Mouse (Mus musculus) neural tube, embryonic 14.5 days (tissue): ENCODE results near the gene Mink1. TPM values are rescaled to one million over a fixed set of nuclear protein-coding genes. Genes with fewer than 3 reads are reported as not detected.

ENCODE experiments used
- ATAC-seq: fragments of 200-750 bp; cut with Nextera tagmentation; 2 replicates; pipeline ENCODE4 v1.8.0; 2017; ENCODE audit warnings: low read depth, mild to moderate bottlenecking, moderate TSS enrichment, moderate library complexity
- H3K27ac ChIP-seq: fragments of 300-500 bp; sonication (generic); 2 replicates; pipeline ENCODE4 v1.5.1; 2014; ENCODE audit warnings: low read depth, mild to moderate bottlenecking, control low read depth, low read length, moderate library complexity, mixed read lengths
- H3K27me3 ChIP-seq: fragments of 300-500 bp; sonication (generic); 2 replicates; pipeline ENCODE4 v1.6.1; 2014; ENCODE audit warnings: low read length; ENCODE audit not compliant: control insufficient read depth, insufficient read depth
- H3K36me3 ChIP-seq: fragments of 300-500 bp; sonication (generic); 2 replicates; pipeline ENCODE4 v1.6.1; 2014; ENCODE audit warnings: low read length, mixed read lengths; ENCODE audit not compliant: control insufficient read depth, insufficient read depth
- H3K4me1 ChIP-seq: fragments of 300-500 bp; sonication (generic); 2 replicates; pipeline ENCODE4 v1.6.1; 2014; ENCODE audit warnings: low read length; ENCODE audit not compliant: control insufficient read depth, insufficient read depth
- H3K4me2 ChIP-seq: fragments of 300-500 bp; sonication (generic); 2 replicates; pipeline ENCODE4 v1.6.1; 2014; ENCODE audit warnings: mild to moderate bottlenecking, low read depth, low read length, control low read depth
- H3K4me3 ChIP-seq: fragments of 300-500 bp; sonication (generic); 2 replicates; pipeline ENCODE4 v1.5.1; 2014; ENCODE audit warnings: low read depth, low read length, control low read depth, mixed read lengths
- H3K9ac ChIP-seq: fragments of 300-500 bp; sonication (generic); replicated peaks from 2 replicates; pipeline ENCODE4 v1.6.1; 2014; ENCODE audit warnings: low read depth, mild to moderate bottlenecking, control low read depth, low read length, mixed read lengths
- H3K9me3 ChIP-seq: fragments of 300-500 bp; sonication (generic); 2 replicates; pipeline ENCODE4 v1.6.1; 2016; ENCODE audit warnings: low read length; ENCODE audit not compliant: control insufficient read depth
- WGBS: fragments of 180-500 bp; shearing (Covaris S2); extraction: QIAGEN DNeasy Blood & Tissue Kit; methylation state at CpG from one replicate; pipeline ENCODE4 v1.1.7; 2014; 5-methylcytosine and 5-hydroxymethylcytosine counted together
- polyA plus RNA-seq: library from polyadenylated mRNA; unstranded; fragments of >200 nt; fragmentation: Nextera tagmentation; extraction: Ambion mirVana; gene quantifications from 2 replicates; pipeline ENCODE4 v1.2.1, GENCODE M21; 2014

The Mink1 gene
- polyA plus RNA-seq, 1 experiment from 2014 or later = 20.2 TPM

GRCm38 (mm10) chr11:70641241-70641640 is 78.6 kb downstream of the Mink1 start:
- Histone ChIP-seq H3K4me1 (peaks cover 8% of the 10 kb centered on the region), H3K27ac (no peak overlapping the region), H3K27me3 (no peaks in the 10 kb centered on the region), H3K9ac (no peak overlapping the region), H3K36me3 (peaks cover 14% of the 10 kb centered on the region), H3K9me3 (no peaks in the 10 kb centered on the region), H3K4me2 (no peak overlapping the region), H3K4me3 (no peak overlapping the region)
- 84% methylated on average over 7 of the region's 7 CpGs for WGBS
- no peak for ATAC-seq

GRCm38 (mm10) chr11:70643051-70643450 is 80.4 kb downstream of the Mink1 start:
- no peak for ATAC-seq
- WGBS = 95% methylated on average over 6 of the region's 6 CpGs

GRCm38 (mm10) chr11:70644564-70645103 is 82.0 kb downstream of the Mink1 start:
- H3K36me3 ChIP-seq = peaks cover 23% of the 10 kb centered on the region
- peaks cover 21% of the 10 kb centered on the region for H3K4me1 ChIP-seq
- H3K4me3 ChIP-seq = no peak overlapping the region
- 96% methylated on average over 8 of the region's 8 CpGs for WGBS
- ATAC-seq = no peak
- no peaks in the 10 kb centered on the region for H3K9me3 ChIP-seq
- no peak overlapping the region for H3K4me2 ChIP-seq
- H3K27ac ChIP-seq = no peak overlapping the region
- H3K9ac ChIP-seq = no peak overlapping the region
- no peaks in the 10 kb centered on the region for H3K27me3 ChIP-seq

More at GRCm38 (mm10) chr11:70643051-70643450, 80.4 kb downstream of the Mink1 start:
- Histone ChIP-seq H3K27me3 (no peaks in the 10 kb centered on the region), H3K4me3 (no peak overlapping the region), H3K36me3 (peaks cover 14% of the 10 kb centered on the region), H3K9me3 (no peaks in the 10 kb centered on the region), H3K4me2 (no peak overlapping the region), H3K9ac (no peak overlapping the region), H3K27ac (no peak overlapping the region), H3K4me1 (peaks cover 14% of the 10 kb centered on the region)

- ATAC-seq = no peak
- WGBS = 96% methylated on average over 12 of the region's 12 CpGs
These were observed 83.0 kb downstream of the Mink1 start for GRCm38 (mm10) chr11:70645461-70646258.

GRCm38 (mm10) chr11:70646259-70646555 is 83.5 kb downstream of the Mink1 start:
- Histone ChIP-seq H3K27me3 (no peaks in the 10 kb centered on the region), H3K9me3 (no peaks in the 10 kb centered on the region), H3K27ac (peak overlapping the region; percentile 84), H3K36me3 (peaks cover 37% of the 10 kb centered on the region), H3K9ac (peak overlapping the region; percentile 88), H3K4me1 (peaks cover 21% of the 10 kb centered on the region), H3K4me3 (peak overlapping the region; percentile 77), H3K4me2 (peak overlapping the region; percentile 68)
- WGBS = 12% methylated on average over 3 of the region's 3 CpGs
- ATAC-seq = peak; percentile 3; the same call in 1 of the 2 replicates

More at GRCm38 (mm10) chr11:70645461-70646258, 83.0 kb downstream of the Mink1 start:
- Histone ChIP-seq H3K4me3 (peak overlapping the region; percentile 77), H3K9ac (peak overlapping the region; percentile 88; the same call in 1 of the 2 replicates), H3K4me1 (peaks cover 21% of the 10 kb centered on the region), H3K27me3 (no peaks in the 10 kb centered on the region), H3K27ac (no peak overlapping the region), H3K4me2 (peak overlapping the region; percentile 68), H3K36me3 (peaks cover 32% of the 10 kb centered on the region), H3K9me3 (no peaks in the 10 kb centered on the region)

GRCm38 (mm10) chr11:70646691-70647650 is 84.3 kb downstream of the Mink1 start, which contains the start of the genes Rnf167 and Slc25a11:
Gene Rnf167, plus strand, starts transcription at chr11:70647235.
Gene Slc25a11, minus strand, starts transcription at chr11:70647479.
- H3K27ac ChIP-seq = peak within 1 kb of the TSS; percentile 84
- H3K36me3 ChIP-seq = peaks cover 42% of the 10 kb centered on the region
- ATAC-seq = peak; percentile 91
- H3K27me3 ChIP-seq = no peaks in the 10 kb centered on the region
- peaks cover 21% of the 10 kb centered on the region for H3K4me1 ChIP-seq
- peak within 1 kb of the TSS; percentile 77 for H3K4me3 ChIP-seq
- peak within 1 kb of the TSS; percentile 88 for H3K9ac ChIP-seq
- WGBS = under 1% methylated on average over 63 of the region's 63 CpGs
- no peaks in the 10 kb centered on the region for H3K9me3 ChIP-seq
- peak within 1 kb of the TSS; percentile 100 for H3K4me2 ChIP-seq

GRCm38 (mm10) chr11:70647716-70648420 is 85.2 kb downstream of the Mink1 start:
- peaks cover 42% of the 10 kb centered on the region for H3K36me3 ChIP-seq

GRCm38 (mm10) chr11:70648512-70648911 is 85.8 kb downstream of the Mink1 start:
- no peak for ATAC-seq
- 88% methylated on average over 4 of the region's 4 CpGs for WGBS

More at GRCm38 (mm10) chr11:70647716-70648420, 85.2 kb downstream of the Mink1 start:
- ATAC-seq = no peak
- Histone ChIP-seq H3K4me2 (peak overlapping the region; percentile 100), H3K27me3 (no peaks in the 10 kb centered on the region), H3K4me1 (peaks cover 26% of the 10 kb centered on the region), H3K4me3 (peak overlapping the region; percentile 77), H3K9me3 (no peaks in the 10 kb centered on the region), H3K27ac (peak overlapping the region; percentile 84), H3K9ac (peak overlapping the region; percentile 70)
- WGBS = 4% methylated on average over 28 of the region's 28 CpGs

More at GRCm38 (mm10) chr11:70648512-70648911, 85.8 kb downstream of the Mink1 start:
- Histone ChIP-seq H3K4me1 (peaks cover 30% of the 10 kb centered on the region), H3K27me3 (no peaks in the 10 kb centered on the region), H3K36me3 (peaks cover 42% of the 10 kb centered on the region), H3K9ac (peak overlapping the region; percentile 70; the same call in 1 of the 2 replicates), H3K9me3 (no peaks in the 10 kb centered on the region), H3K4me2 (peak overlapping the region; percentile 100), H3K27ac (no peak overlapping the region), H3K4me3 (peak overlapping the region; percentile 77; the same call in 1 of the 2 replicates)
